Mouse (Mus musculus) forelimb bud, embryonic 11.5 days (tissue): Measurements from ENCODE around the gene Prkg2.

Experiments used
- DNase-seq: peaks from one replicate; pipeline ENCODE4 v3.0.0-alpha.2; 2012; ENCODE audit warnings: low read depth, low spot score

The Prkg2 gene

DNA sequence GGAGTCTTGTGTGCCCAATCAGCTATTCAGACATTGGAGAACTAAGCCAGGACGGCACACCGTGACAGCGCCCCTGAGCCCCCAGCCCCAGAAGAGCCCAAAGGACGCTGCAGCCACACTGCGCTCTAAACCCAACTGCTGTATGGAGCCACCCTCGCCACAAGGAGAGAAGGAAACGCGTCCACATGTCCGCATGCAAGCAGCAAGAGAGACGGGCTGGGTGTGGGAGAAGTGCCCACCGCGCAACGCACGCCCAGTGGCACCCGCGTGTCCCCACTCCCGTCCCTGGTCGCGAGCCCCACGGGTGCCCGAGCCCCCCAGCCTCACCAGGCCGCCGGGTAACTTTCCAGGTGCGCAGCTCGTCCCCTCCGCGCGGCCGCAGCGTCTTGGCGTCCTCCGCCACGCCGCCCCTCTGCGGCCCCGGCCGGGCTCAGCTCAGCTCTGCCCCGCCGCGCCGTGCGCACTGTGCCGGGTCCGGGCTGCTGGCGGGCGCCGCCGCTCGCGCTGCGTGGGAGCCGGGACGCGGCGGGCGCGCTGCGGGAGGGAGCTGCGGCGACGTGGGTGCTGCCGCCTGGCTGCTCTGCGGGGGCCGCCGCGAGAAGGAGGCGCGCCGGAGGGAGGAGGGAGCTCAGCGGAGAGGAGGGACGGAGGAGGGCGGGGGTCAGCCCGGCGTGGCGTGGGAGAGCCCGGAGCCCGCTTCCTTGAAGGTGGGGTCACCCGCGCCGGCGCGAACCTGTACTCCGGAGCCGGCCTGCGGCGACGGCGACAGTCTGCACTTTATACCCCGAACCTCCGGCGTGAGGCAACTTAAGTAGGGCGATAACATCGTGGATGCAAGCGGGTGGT lies at the start of gene Prkg2:
Gene Prkg2, minus strand, starts transcription at position 756 of the 846 bp plus-strand sequence.
- peak; percentile 21 for DNase-seq

DNA sequence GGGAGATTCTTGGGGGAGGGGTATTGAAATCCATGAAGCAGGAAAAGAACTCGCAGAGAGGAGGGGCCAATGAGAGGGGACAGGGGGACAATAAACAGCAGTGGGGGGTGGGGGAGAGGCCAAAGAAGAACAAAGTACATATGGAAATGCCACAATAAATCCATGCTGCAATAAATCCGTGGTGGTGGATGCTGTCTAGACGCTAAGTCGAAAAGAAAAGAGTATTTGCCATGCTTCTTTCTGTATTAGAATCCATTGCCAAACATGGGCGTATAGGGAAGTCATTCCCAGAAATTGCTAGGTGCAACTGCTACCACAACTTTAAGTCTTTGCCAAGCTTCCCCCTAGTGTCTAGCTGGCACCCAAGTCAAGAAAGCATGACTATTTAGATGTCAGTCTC lies 46.8 kb upstream of the Prkg2 start:
- peak; percentile 13 for DNase-seq

GRCm38 (mm10) chr5:99078375-99078774 lies 41.2 kb upstream of the Prkg2 start:
- DNase-seq, result no peak

DNA sequence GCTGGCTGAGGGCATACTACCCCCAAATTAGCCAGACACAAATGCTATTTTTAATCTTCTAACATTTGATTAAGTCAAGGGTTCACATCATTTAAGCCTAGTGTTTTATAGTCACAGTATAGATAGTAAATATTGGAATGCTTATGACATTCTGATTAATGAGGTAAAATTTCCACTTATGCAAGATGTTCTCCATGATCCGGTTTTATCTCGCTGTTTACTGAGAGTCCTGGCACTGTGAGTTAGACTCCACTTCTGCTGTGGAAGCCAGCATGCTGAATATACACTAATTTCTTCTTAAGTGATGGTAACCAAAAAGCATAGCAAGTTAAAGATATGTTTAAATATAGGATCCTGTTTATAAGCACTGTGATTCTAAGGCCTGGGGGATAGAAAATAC lies 31.2 kb upstream of the Prkg2 start:
- no peak for DNase-seq

GRCm38 (mm10) chr5:99062582-99062981 lies 25.4 kb upstream of the Prkg2 start:
- no peak for DNase-seq

- DNase-seq, result no peak
These were observed 1.9 kb upstream of the Prkg2 start for GRCm38 (mm10) chr5:99039021-99039420.

GRCm38 (mm10) chr5:99037442-99037811 lies 276 bp upstream of the Prkg2 start:
- DNase-seq, result no peak

DNA sequence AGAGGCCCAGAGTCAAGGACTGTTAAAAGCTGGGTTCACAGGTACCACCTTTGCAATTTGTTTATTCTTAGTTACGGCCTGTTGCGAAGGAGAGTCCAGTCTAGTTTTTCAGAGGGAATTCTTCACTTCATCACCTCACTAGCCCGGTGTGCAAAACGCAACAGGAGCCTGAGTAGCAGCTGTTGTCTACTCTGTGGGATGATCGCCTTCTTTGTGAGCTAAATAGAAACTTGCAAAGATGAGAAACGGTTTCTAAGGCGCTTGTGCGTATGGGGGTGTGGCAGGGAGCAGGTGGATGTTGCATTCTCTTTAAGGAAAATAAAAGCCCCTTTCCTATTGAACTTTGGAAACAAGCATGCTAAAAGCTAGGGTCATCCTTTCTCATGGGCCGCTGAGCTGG lies 1.2 kb downstream of the Prkg2 start:
- no peak for DNase-seq

GRCm38 (mm10) chr5:99031551-99032149 lies 5.5 kb downstream of the Prkg2 start:
- DNase-seq, result no peak

GRCm38 (mm10) chr5:99026343-99026742 lies 10.8 kb downstream of the Prkg2 start:
- DNase-seq, result no peak

- no peak for DNase-seq
These were observed 17.4 kb downstream of the Prkg2 start for GRCm38 (mm10) chr5:99019709-99020108.

- no peak for DNase-seq
These were observed 22.0 kb downstream of the Prkg2 start for GRCm38 (mm10) chr5:99015140-99015539.

DNA sequence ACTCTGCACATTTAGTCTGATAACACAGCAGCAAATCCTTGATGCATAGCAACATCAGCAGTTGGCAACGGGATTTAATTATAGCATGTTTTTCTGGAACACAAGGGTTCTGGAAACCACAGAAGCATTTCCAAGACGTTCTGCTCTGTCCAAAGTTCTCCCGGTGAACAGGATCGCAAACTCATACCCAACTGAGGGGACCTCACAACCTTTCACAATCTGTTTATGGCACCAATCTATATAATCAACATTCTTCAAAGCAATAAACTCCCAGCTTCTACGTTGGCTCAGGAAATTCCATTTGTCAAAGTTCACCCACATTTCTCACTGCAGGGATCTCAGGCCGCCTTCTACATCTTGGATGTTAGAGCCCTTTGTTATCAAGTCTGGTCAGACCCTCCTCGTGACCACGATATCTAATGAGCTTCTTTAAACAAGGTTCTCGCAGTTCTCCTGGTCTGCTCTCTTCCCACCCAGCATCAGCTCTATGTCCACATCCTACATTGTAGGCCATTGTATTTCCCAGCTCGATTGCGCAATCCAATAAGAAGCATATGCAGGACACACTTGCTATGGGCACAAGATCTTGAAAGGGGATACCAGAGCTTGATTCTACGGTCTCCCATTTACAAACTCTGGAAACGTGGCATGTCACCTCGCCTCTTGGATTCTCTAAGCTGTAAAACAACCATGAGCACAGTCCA lies 26.6 kb downstream of the Prkg2 start:
- DNase-seq, result no peak

DNA sequence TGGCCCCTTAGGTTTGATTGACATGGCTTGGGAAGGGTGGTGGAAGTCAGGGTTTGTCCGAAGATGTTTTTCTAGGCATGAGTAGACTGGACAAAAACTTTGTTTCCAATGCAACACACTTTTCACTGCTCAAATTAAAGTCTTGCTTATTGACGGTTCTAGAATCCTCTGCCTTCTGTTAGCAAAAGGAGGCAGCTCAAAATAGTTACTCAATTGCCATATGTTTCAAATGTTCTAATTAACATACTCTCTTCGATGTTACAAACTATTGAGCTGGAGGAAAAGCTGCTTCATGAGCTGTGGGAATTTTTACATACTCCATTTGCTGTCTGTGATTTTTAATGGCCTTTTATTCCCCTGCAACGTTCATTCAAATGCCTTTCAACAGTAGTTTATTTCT lies 39.0 kb downstream of the Prkg2 start:
- DNase-seq, result no peak

DNA sequence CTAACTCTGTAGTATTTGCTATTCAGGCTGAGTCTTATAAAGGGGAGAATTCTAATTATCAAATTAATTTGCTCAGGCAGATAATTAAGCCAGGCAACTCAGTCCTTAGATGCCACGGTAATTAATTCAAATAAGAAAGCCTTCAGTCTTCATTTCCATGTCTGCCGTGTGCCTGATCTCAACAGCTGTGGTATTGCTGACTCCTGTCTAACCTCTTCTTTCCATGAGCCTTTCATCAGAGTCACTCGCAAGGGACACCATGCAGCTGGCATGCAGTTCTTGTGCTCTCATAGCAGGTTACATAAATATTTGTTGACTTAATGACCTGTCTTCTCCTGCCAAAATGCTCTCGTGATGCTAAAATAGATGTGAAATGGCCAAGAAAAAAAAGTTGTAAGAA lies 41.4 kb downstream of the Prkg2 start:
- DNase-seq, result no peak

- no peak for DNase-seq
These were observed 45.6 kb downstream of the Prkg2 start for GRCm38 (mm10) chr5:98991600-98991999.

- DNase-seq, result no peak
These were observed 49.5 kb downstream of the Prkg2 start for GRCm38 (mm10) chr5:98987634-98988033.

GRCm38 (mm10) chr5:98987116-98987515 lies 50.0 kb downstream of the Prkg2 start:
- no peak for DNase-seq

DNA sequence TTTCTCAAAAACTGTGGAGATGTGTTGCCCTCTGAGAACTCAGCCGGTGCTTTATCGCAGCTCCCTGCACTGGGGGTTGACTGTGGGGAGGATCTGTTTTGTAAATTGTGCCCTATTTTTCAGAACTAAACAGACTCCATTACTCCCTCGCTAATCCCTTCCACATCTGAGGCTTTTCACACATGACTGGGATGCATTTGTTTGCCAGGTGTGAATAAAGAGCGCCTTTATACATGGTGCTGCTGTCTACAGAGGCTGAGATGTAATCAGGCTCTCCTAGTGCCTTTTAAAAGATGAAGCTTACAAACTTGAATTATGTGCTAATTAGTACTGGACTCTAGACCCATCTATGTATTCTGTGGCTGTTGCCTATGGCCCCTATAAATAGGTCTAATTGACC lies 50.7 kb downstream of the Prkg2 start:
- peak; percentile 19 for DNase-seq

GRCm38 (mm10) chr5:98986011-98986410 lies 51.1 kb downstream of the Prkg2 start:
- no peak for DNase-seq

- no peak for DNase-seq
These were observed 52.1 kb downstream of the Prkg2 start for GRCm38 (mm10) chr5:98985077-98985476.

GRCm38 (mm10) chr5:98981304-98981703 lies 55.8 kb downstream of the Prkg2 start:
- no peak for DNase-seq

- no peak for DNase-seq
These were observed 58.8 kb downstream of the Prkg2 start for GRCm38 (mm10) chr5:98978316-98978715.
